Mouse (Mus musculus) intestine, embryonic 16.5 days (tissue): ENCODE measurements at regions not wholly inside any gene's neighbourhood (a gene's known extent, or its start where the extent isn't known, plus 50 kb on each side); places are given as distances from the start of the nearest gene placed in this dataset.

Experiments
- ATAC-seq: fragments of 200-750 bp; cut with Nextera tagmentation; 2 replicates; pipeline ENCODE4 v1.8.0; 2017; ENCODE audit warnings: moderate TSS enrichment, moderate library complexity
- H3K27ac ChIP-seq: fragments of 300-500 bp; sonication (generic); 2 replicates; pipeline ENCODE4 v1.5.1; 2014; ENCODE audit warnings: mild to moderate bottlenecking, low read length
- H3K27me3 ChIP-seq: fragments of 300-500 bp; sonication (generic); replicated peaks from 2 replicates; pipeline ENCODE4 v1.6.1; 2014; ENCODE audit warnings: low read length, control low read depth, mixed read lengths; ENCODE audit not compliant: control insufficient read depth, insufficient read depth
- H3K36me3 ChIP-seq: fragments of 300-500 bp; sonication (generic); 2 replicates; pipeline ENCODE4 v1.6.1; 2014; ENCODE audit warnings: low read length, control low read depth; ENCODE audit not compliant: control insufficient read depth, insufficient read depth
- H3K4me1 ChIP-seq: fragments of 300-500 bp; sonication (generic); 2 replicates; pipeline ENCODE4 v1.6.1; 2014; ENCODE audit warnings: low read length, control low read depth, mixed read lengths; ENCODE audit not compliant: control insufficient read depth, insufficient read depth
- H3K4me2 ChIP-seq: fragments of 300-500 bp; sonication (generic); 2 replicates; pipeline ENCODE4 v1.6.1; 2014; ENCODE audit warnings: low read depth, low read length, control low read depth
- H3K4me3 ChIP-seq: fragments of 300-500 bp; sonication (generic); 2 replicates; pipeline ENCODE4 v1.5.1; 2014; ENCODE audit warnings: mild to moderate bottlenecking, low read length
- H3K9ac ChIP-seq: fragments of 300-500 bp; sonication (generic); 2 replicates; pipeline ENCODE4 v1.6.1; 2014; ENCODE audit warnings: low read depth, low read length
- H3K9me3 ChIP-seq: fragments of 300-500 bp; sonication (generic); 2 replicates; pipeline ENCODE4 v1.6.1; 2016; ENCODE audit warnings: low read length, control low read depth; ENCODE audit not compliant: control insufficient read depth
- WGBS: fragments of 180-500 bp; shearing (Covaris S2); extraction: QIAGEN DNeasy Blood & Tissue Kit; methylation state at CpG from one replicate; pipeline ENCODE4 v1.1.7; 2014; 5-methylcytosine and 5-hydroxymethylcytosine counted together

DNA sequence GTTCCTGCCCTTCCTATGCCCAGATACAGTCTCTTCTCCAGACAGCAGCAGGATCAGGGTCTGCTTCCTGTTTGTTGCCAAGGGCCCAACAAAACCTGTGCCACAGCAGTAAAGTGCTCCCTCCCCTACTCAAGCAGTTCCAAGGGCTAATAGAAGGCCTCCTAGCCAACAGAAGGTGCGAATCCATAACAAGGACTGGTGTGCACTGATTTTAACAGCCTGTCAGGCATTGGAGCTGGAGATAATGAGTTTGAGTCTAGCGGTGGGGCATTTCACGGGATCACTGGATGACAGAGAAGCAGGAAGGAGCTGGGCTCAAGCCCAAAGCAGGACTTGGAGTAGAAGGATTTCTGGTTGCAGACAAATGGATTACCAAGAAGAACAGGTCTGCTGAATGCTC is 170.9 kb upstream of the Sox11 start:
- Histone ChIP-seq H3K36me3 (no peaks in the 10 kb centered on the region), H3K27me3 (no peaks in the 10 kb centered on the region), H3K9me3 (no peaks in the 10 kb centered on the region), H3K4me3 (no peak overlapping the region), H3K9ac (no peak overlapping the region), H3K27ac (no peak overlapping the region), H3K4me2 (no peak overlapping the region), H3K4me1 (no peaks in the 10 kb centered on the region; the same call in 1 of the 2 replicates)
- WGBS = 84% methylated on average over 3 of the region's 3 CpGs
- ATAC-seq = no peak

DNA sequence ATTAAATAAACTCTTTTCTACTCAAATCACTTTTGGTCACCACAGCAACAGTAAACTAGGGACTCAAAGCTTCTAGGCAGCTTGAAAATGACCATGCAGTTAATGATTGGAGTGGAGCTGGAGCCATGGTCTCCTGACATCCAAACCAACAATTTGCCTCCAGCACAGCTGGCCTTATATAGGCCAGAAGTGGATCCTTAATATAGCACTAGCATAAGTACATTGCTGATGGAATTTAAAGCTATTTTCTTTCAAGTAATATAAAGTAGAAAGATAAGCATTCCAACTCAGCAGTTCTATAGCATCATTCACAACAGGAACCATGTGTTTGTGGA is 165.8 kb upstream of the Sox11 start:
- H3K9ac ChIP-seq = no peak overlapping the region
- no peaks in the 10 kb centered on the region for H3K9me3 ChIP-seq
- no peak overlapping the region for H3K4me3 ChIP-seq
- H3K27ac ChIP-seq = peak overlapping the region; percentile 57; the same call in 1 of the 2 replicates
- ATAC-seq = peak; percentile 61
- no peaks in the 10 kb centered on the region for H3K36me3 ChIP-seq
- no peak overlapping the region for H3K4me2 ChIP-seq
- peaks cover 8% of the 10 kb centered on the region; the same call in 1 of the 2 replicates for H3K4me1 ChIP-seq
- no peaks in the 10 kb centered on the region for H3K27me3 ChIP-seq

DNA sequence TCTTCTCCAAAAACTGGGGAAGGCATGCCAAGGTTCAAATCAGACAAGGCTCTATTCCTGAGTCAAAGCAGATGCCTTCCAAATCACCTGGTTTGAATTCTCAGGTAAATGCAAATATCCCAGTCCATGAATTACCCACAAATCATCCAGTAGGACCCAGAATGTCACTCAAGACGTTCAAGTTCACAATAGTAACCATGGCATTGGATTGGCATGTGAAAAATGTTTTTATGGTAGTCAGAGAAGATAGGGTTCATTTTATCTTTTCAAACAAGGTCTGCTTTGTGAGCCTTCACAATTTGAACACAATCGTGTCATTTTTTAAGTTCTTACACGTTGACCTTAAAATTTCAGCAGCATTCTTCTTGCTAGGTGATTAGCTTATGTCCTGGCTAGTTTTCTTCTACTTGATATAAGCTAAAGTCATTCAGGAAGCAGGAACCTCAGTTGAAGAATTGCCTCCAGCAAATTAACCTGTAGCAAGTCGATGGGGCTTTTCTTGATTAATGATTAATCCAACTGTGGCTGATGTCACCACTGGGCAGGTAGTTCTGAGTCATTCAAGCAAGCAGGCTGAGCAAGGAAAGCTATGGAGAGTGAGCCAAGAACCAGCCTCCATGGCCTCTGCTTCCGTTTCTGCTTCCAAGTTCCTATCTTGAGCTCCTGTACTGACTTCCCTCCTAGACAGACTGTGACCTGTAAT is 165.3 kb upstream of the Sox11 start:
- Histone ChIP-seq H3K4me2 (no peak overlapping the region), H3K9me3 (no peaks in the 10 kb centered on the region), H3K4me3 (no peak overlapping the region), H3K27me3 (no peaks in the 10 kb centered on the region), H3K36me3 (no peaks in the 10 kb centered on the region), H3K27ac (peak overlapping the region; percentile 57; the same call in 1 of the 2 replicates), H3K4me1 (peaks cover 8% of the 10 kb centered on the region; the same call in 1 of the 2 replicates), H3K9ac (no peak overlapping the region)
- WGBS = 45% methylated on average over 5 of the region's 5 CpGs
- peak; percentile 94 for ATAC-seq

DNA sequence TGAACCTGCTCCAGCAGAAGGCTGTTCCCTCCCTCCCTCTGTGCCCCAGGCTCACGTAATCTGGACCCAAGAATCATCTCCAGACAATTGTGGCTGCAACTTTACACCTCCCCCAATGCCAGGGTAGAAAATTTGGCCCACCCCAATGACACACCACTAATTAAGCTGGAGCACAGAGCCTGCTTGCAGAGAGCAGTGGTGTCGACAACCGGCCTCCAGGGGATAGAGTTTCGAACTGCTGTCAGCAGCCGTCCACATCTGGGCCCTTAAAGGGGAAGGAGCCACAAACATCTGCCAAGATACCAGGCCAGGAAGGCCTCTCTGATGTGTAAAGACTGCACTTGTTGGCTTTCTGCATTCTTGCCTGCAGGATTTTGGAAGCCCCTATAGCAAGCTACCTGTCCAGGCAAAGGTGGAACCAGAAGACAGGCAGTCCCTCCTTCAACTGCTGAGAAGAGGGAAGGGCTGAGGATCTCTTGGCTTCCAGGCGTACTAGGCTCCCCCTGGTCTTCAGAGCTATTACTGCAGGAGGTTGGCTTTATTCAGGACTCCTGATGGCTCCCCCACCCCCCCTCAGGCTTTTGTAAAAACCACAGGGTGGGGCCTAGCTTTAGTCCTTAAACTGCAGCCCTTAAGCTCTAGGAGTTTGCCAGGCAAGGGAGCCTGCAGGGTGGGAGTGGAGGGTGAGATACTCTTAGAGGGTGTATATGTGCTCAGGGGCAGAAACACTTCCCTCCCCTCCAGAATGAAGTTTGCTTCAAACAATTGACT is 160.5 kb upstream of the Sox11 start:
- ATAC-seq = no peak
- Histone ChIP-seq H3K36me3 (no peaks in the 10 kb centered on the region), H3K4me2 (no peak overlapping the region), H3K27ac (no peak overlapping the region), H3K4me1 (peaks cover 10% of the 10 kb centered on the region; the same call in 1 of the 2 replicates), H3K9me3 (no peaks in the 10 kb centered on the region), H3K9ac (no peak overlapping the region), H3K27me3 (no peaks in the 10 kb centered on the region), H3K4me3 (no peak overlapping the region)
- 50% methylated on average over 6 of the region's 6 CpGs for WGBS

DNA sequence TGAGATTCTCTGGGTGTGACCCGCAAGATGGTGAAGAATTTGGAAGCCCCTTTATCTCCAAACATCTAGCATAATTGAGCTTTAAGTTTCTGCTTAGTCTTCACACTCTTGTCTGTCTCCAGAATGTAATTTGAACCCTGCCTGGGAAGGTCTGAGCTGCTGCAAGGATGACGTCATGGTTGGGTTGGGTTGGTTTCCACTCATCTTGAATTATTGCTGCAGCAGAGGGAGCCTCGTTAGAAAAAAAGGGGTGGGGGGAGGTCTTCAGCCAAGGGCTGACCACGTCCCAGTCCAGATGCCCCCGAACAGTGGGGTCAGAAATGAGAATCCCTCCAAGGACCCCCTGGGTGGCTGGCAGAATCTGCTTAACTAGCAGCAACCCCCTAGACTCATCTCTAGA is 158.1 kb upstream of the Sox11 start:
- WGBS = 23% methylated on average over 5 of the region's 5 CpGs
- Histone ChIP-seq H3K27ac (no peak overlapping the region), H3K27me3 (no peaks in the 10 kb centered on the region), H3K4me1 (peaks cover 11% of the 10 kb centered on the region; the same call in 1 of the 2 replicates), H3K36me3 (no peaks in the 10 kb centered on the region), H3K9ac (no peak overlapping the region), H3K4me3 (no peak overlapping the region), H3K4me2 (no peak overlapping the region), H3K9me3 (no peaks in the 10 kb centered on the region)
- ATAC-seq = peak; percentile 51; the same call in 1 of the 2 replicates

DNA sequence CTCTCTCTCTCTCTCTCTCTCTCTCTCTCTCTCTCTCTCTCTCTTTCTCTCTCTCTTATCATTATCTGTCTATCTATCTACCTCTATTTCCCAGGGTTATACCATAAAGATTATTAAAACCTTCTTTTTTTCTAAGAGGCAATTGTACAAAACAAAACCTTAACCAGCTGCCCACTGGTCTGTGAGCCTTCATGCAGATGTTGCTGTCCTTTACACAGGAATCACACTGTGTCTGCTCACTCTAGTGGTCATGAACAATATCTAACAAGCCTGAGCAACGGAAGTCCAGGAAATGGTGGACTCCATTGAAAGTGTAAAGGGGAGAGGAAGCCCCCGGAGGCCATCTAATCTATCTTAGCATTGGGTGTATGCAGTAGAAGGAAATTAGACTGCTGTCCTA is 156.9 kb upstream of the Sox11 start:
- Histone ChIP-seq H3K4me3 (no peak overlapping the region), H3K27me3 (no peaks in the 10 kb centered on the region), H3K27ac (no peak overlapping the region), H3K36me3 (no peaks in the 10 kb centered on the region), H3K4me2 (no peak overlapping the region), H3K9ac (no peak overlapping the region), H3K4me1 (peaks cover 11% of the 10 kb centered on the region; the same call in 1 of the 2 replicates), H3K9me3 (no peaks in the 10 kb centered on the region)
- WGBS = 55% methylated on average over 2 of the region's 2 CpGs
- ATAC-seq = no peak

DNA sequence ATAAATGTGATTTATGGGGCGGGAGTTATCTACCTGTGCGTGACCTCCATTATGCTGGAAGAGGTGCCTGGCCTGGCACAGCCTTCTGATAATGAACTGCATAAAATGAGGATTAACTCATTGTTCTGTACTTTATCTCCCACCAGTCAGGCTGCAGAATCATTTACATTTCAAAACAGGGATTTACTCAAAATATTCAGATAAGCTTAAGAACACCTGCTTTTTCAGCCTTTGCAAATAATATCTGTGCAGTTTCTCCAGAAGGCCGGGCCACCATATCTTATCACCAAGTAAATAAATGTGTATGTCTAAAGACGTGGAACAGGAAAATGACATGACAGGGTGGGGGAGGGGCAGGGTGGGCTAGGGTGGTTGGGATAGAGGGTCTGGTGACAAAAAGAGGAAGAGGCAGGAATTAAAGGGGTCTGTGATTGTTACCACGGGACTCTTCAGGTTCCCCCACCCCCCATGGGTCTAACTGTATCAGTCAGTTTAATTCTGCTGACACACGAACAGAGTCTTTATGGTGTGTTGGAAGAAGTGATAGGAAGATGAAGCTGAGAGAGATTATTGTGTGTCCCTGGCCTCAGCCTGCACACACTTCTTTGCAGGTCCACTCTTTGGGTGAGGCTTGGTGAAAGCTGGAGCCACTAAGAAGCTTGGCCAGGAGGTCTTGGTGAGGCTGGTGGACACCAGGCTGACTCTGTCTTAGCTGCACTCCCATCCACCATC is 154.6 kb upstream of the Sox11 start:
- Histone ChIP-seq H3K27ac (0 out of 2 replicates have a peak overlapping the region, but pooled peaks have one; percentile 8), H3K36me3 (no peaks in the 10 kb centered on the region), H3K4me1 (peaks cover 17% of the 10 kb centered on the region), H3K27me3 (no peaks in the 10 kb centered on the region), H3K9ac (no peak overlapping the region), H3K4me3 (no peak overlapping the region), H3K9me3 (no peaks in the 10 kb centered on the region), H3K4me2 (no peak overlapping the region)
- 39% methylated on average over 6 of the region's 6 CpGs for WGBS
- ATAC-seq = peak; percentile 57

DNA sequence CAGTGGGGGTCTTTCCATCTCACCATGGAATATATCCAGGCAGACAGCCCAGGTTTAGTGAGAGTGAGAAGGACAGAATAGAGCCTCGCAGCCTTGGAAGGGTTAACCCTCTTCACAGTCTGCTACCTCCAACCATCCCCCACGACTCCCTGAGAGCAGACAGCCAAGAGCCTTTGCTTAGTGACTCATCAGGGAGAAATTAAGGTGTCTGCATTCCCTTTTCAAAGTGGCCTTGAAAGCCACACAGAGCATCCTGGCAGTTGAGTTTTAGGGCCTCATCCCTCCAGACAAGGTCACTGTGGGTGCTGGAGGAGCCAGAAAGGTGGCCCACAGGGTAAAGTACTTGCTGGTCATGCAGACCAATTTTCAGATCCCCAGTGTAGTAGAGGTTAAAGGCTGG is 149.9 kb upstream of the Sox11 start:
- H3K27ac ChIP-seq = no peak overlapping the region
- ATAC-seq = peak; percentile 47
- 33% methylated on average over 2 of the region's 2 CpGs for WGBS

DNA sequence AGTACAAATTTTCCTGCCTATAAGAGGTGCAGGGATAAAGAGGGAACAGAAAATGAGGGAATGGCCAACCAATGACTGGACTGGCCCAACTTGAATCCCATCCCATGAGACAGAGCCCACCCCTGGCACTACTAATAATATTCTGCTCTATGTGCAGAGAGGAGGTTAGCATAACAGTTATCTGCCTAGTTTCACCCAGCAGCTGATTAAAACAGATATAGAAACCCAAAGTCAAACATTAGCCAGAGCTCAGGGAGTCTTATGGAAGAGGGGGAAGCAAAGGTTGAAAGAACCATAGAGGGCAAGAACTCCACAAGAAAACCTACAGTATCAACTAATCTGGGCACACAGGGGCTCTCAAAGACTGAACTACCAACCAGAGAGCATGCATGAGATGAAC is 138.9 kb upstream of the Sox11 start:
- Histone ChIP-seq H3K27me3 (no peaks in the 10 kb centered on the region), H3K4me2 (no peak overlapping the region), H3K36me3 (no peaks in the 10 kb centered on the region), H3K9me3 (no peaks in the 10 kb centered on the region), H3K4me3 (no peak overlapping the region), H3K4me1 (no peaks in the 10 kb centered on the region), H3K9ac (no peak overlapping the region), H3K27ac (no peak overlapping the region)
- ATAC-seq = peak; percentile 71

More for the DNA sequence above, 149.9 kb upstream of the Sox11 start:
- H3K4me1 ChIP-seq = peaks cover 13% of the 10 kb centered on the region
- H3K9ac ChIP-seq = no peak overlapping the region
- H3K4me2 ChIP-seq = no peak overlapping the region
- H3K4me3 ChIP-seq = no peak overlapping the region
- no peaks in the 10 kb centered on the region for H3K9me3 ChIP-seq
- H3K27me3 ChIP-seq = no peaks in the 10 kb centered on the region
- H3K36me3 ChIP-seq = no peaks in the 10 kb centered on the region
